Mouse (Mus musculus) urinary bladder, postnatal 14 days (tissue): ENCODE measurements around the gene Plekhh3.
"Not testable (repeated sequence)": the region's sequence is repeated elsewhere in the genome, so short reads cannot be mapped to it uniquely, and the experiment has no call there.

Experiments used
- DNase-seq: peaks from one replicate; pipeline ENCODE4 v3.0.0; 2021; ENCODE audit warnings: low spot score

Gene Plekhh3

GRCm38 (mm10) chr11:101151063-101151462 lies 20.1 kb downstream of the Plekhh3 start:
- DNase-seq = no peak

DNA sequence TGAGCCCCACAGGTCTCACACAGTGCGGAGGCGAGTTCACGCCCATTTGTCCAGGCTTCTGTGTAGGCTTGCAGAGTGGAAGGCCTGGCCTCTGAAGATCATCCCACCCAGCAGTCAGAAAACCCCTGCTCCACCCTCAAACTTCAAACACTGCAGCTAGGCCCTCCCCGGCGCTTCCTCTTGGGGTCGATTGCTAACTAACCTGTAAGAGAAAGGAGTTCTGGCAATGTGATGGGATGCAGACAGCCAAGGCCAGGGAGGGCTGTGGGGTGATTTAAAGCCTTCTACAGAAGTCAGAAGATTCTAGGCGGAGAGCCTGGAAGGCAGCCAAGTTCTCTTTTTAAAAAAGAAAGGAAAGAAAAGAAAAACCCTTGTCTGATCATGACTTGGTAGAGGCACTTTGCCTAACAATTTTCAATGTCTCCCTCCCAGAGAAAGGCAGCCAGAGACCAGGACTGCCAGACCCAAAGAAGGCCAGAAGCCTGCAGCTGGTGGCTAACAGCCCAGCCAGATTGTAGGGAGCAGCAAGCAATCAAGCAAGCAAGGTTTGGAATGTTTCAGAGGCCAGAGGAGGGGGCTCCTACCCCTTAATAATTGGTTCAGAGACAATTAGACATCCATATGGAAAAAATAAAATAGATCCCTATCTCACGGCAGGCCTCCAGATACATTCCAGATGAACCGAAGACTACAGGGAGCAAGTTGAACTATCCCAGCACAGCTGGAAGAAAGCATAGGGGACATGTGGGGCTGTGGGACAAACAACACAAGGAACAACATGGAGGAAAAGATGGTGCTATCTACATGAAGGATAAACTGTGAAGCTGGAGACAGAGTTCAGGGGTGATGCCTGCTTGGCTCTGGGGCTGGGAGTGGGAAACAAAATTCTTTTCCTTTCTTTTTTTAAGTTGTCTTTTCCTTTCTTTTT lies 21.7 kb downstream of the Plekhh3 start:
- peak; percentile 45 for DNase-seq

GRCm38 (mm10) chr11:101148751-101149150 lies 22.4 kb downstream of the Plekhh3 start:
- no peak for DNase-seq

DNA sequence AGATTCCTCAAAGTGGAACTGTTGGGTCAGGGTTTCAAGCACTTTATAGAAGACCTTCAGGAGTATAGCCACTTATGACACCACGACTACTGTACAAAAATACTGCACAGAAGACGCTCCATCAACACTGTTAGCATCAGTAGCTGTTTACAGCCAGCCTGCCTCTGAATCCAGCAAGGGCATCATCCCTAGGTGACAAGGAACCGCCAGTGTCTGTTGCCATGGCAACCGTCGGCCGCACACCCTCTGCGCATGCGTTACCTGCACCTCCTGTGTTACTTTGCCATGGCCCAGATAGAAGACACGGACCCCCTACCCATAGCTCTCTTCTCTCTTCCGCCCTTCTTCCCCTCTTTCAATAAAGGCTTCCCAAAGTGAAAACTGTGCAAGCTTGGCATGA lies 24.8 kb downstream of the Plekhh3 start:
- no peak for DNase-seq

GRCm38 (mm10) chr11:101143338-101144225 lies 27.6 kb downstream of the Plekhh3 start:
- no peak for DNase-seq

- DNase-seq = no peak
Measured at GRCm38 (mm10) chr11:101142215-101142967, 28.8 kb downstream of the Plekhh3 start.

DNA sequence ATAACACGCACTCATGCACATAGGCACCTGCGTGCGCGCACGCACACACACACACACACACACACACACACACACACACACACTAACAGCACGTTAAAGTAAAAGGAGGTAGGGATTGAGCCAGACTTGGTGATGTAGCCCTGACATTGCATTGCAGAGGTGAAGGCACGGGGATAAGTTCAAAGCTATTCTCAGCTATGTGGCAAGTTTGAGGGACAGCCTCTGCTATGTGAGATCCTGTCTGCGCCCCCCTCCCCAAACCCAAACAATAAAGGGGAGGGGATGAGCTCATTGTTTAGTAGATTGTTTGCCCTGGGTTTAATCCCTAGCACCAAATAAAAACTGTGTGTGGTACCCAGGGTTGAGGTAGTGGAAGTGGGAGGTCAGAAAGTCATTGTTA lies 30.1 kb downstream of the Plekhh3 start:
- no peak for DNase-seq

DNA sequence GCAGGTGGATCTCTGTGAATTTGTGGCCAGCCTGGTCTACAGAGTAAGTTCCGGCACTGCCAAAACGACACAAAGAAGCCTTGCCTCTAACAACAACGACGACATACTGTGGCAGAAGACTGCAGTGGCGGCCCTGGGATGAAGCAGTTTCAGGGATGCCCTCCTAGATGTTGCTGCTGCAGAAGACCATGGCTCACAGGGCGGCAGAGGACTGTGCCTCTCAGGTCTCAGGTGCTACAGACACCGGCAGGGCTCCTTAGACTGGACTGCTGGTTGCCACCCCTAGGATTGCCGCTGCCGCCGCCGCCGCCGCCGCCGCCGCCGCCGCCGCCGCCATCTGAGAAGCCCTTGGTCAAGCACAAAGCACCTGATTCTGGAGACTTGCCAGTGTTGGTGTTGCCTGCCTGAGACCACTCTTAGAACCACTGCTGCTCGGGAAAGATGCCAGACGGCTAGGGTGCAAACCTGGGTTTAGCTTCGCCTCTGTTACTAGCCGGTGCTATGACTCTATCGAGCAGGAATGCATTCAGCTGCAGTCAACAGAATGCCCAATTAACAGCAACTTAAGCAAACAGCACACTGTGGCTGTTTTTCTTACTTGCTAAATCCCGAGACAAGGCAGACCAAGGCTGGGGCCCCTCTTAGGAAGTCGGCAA lies 30.9 kb downstream of the Plekhh3 start:
- no peak for DNase-seq

DNA sequence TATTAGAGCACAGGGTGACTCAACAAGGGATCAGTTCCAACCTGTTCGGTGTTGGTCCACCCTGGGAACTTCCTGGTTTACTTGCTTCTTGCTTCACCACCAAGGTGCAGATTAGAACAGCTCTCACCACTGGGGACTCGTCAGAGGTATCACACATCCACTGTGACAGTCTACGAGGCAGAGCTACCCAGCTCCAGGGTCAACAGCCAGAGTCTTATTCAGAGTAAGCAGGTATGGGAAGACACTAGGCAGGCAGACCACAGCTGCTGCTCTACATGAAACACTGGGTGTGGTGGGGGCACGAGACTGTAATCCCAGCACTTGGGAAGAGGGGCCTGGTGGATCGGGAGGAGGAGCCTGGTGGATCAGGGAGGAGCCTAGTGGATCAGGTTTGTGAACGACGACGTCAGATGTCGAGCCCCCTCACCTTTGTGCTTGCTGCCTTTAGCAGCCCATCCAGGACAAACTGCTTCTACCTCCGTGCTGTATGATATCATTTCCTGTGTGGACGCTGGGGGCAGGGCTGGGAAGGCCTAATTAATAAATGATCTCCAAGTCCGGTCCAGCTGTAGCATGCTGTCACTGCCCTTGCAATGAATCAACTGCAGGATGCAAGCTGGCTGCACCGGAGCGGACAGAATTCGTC lies 32.5 kb downstream of the Plekhh3 start:
- peak; percentile 65 for DNase-seq

DNA sequence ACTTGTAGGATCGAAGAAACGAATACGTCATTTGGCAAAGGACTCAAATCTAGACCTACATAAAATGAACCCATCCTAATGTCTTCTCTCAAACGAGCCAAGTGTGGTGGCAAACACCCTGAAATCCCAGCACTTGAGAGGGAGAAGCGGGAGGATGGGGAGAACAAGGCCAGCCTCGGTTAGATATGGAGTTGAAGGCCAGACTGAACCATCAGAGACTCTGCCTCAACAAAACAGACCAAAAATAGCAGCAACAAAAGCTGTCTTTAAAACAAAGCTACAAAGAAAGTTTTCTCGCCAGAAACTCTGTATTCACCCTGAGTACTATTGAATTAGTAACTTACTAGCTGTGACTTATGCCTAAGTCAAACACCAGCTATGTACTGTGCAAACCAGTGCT lies 34.2 kb downstream of the Plekhh3 start:
- no peak for DNase-seq

- no peak for DNase-seq
Measured at GRCm38 (mm10) chr11:101134217-101134865, 36.8 kb downstream of the Plekhh3 start.

DNA sequence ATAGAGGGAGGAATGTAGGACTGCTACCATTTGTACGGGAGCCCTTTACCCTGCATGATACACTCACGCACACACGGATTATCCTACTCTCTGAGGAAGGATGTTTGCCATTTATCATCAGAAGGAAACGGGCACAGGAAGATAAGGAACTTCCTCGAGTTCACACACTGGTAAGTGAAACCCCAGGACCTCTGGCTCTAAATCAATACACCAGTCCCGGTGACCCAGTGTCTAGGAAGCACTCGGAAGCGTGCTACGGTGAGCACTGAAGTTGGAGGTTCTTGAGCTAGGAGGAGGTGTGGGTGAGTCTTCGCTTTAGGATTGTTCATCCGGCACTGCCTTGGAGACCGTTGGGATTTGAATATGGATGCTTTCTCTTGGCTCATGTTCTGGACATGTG lies 38.1 kb downstream of the Plekhh3 start:
- DNase-seq = no peak

DNA sequence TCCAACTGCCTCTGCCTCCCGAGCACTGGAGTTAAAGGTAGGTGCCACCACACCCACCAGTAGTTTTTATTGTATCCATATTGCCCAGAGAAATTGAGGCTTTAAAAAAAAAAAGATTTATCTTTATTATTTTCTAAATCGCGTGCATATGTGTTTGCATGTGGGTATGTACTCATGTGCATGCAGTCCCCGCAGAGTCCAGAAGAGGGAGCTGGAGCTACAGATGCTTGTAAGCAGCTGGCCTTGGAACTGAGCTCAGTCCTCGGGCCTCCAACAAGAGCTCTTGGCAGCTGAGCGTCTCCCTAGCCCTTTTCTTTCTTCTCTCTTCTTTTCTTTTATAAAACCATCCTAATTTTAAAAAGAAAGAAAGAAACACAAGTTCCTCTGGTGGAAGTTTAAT lies 39.5 kb downstream of the Plekhh3 start:
- no peak for DNase-seq

DNA sequence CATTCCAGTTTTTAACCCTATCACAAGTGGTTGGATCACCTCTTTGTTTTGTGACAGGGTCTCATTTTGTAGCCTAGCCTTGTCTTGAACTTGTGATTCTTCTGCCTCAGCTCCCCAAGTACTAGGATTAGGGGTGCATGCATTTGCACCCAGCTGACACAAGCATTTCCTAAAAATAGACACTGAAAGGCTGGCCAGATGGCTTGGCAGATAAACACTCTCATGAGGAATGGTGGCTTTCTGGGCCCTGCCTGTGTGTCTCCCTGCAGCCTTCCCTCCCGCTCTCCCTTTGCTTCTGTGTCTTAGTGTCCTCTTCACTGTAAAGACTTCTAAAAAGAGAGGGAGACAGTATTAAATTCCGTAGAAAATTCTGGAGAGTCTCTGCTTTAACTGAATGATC lies 40.0 kb downstream of the Plekhh3 start:
- DNase-seq = no peak

DNA sequence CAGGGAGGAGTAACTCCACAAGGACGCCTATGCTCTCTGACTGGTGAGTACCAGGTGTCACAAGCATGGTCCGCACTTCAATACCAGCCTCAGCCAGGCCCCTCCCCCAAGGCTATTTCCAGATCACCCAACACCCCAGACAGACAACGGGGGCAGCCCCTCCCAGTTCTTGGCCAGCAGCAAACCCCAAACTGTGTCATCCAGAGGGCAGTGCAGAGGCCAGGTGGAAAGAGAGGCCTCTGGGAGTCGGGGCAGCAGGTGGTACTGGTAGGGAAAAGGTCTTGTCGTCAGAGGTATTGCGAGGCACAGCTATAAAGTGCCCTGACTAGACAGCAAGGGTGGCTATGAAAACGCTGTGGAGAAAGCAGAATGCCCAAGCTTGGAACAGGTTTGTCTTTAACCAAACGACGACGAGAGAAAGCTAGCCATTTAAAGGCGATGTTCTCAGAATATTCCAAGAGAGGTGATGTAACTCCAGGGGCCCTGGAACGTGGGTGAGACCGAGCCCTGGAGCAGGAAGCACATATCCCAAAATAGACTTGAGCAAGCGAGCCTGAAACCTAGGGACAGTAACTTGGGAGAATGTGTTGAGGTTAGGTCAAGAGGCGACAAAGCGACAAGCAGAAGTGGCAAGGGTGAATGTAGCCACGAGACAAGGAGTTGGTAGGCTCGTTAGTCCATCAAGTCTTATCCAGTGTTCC lies 40.9 kb downstream of the Plekhh3 start:
- DNase-seq = no peak

DNA sequence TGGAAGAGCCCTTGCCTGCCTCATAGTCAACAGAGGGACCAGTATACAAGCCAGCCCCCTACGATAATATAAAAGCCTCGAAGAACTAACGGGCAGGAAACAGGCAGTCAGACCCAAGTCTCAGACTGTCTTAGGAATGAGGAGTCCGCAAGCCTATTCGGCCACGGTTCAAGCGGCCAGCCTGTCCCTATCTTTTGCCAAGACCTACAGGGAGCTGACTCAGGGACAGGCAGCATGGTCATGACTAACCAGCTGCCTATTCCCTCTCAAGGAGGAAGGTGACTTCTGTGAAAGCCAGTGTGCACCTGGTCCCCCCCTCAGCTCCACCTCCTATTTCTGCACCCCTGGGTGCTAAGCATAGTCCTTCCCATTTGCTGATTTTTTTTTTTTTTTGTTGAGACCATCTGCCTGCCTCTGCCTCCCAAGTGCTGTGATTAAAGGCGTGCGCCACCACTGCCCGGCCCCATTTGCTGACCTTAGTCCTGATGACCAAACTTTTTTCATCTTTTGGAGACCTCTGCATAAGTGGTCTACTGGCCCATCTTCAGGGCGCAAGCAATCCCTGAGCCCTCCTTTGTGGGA lies 42.1 kb downstream of the Plekhh3 start:
- no peak for DNase-seq

- DNase-seq = no peak
Measured at GRCm38 (mm10) chr11:101127075-101127474, 44.1 kb downstream of the Plekhh3 start.

GRCm38 (mm10) chr11:101125008-101125407 lies 46.1 kb downstream of the Plekhh3 start:
- not testable (repeated sequence) for DNase-seq

DNA sequence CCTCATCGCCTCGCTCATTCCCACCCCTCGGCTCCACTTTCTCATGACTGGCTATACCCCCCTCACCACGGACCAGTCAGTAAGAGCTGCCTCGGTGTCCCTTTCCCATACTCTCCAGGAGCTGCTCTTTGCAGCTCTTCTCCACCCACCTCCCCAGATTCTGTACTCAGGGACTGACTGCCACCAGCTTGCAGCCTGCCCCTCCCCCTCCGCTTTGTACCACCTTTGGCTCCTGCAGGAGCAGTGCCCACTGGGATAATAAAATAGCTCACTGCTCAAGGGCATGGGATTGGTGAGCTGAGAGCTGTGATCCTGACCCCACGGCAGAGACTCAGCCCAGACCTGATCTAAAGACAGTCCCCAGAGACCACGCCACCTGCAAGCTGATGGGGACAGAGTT lies 46.7 kb downstream of the Plekhh3 start:
- DNase-seq = not testable (repeated sequence)
